Mouse (Mus musculus): ENCODE data around the gene Ppp1r35. TPM values are rescaled to one million over a fixed set of nuclear protein-coding genes. Genes with fewer than 3 reads are reported as not detected.

Gene Ppp1r35
- polyA plus RNA-seq (2016; fragmentation: Nextera tagmentation; extraction: Ambion mirVana): 67.7 and 73.0 TPM in 2 replicates

GRCm38 (mm10) chr5:137778635-137779034 is at the start of gene Ppp1r35:
Gene Ppp1r35, plus strand, starts transcription at chr5:137778849.
- H3K9ac ChIP-seq (replicated peaks): peak within 1 kb of the TSS; percentile 90
- peak; percentile 95 for ATAC-seq (ENCODE audit: low FRiP score, low read depth)
- H3K4me1 ChIP-seq: peaks cover 32% of the 10 kb centered on the region
- peaks cover 37% of the 10 kb centered on the region for H3K36me3 ChIP-seq
- peak within 1 kb of the TSS; percentile 99 for H3K4me3 ChIP-seq
- H3K27ac ChIP-seq (replicated peaks): peak within 1 kb of the TSS; percentile 95
- peak within 1 kb of the TSS; percentile 99 for H3K4me2 ChIP-seq (replicated peaks)
- no peaks in the 10 kb centered on the region for H3K27me3 ChIP-seq
- WGBS: under 1% methylated on average over 31 of the region's 31 CpGs
- H3K9me3 ChIP-seq: no peaks in the 10 kb centered on the region

GRCm38 (mm10) chr5:137733638-137734288 is 44.9 kb upstream of the Ppp1r35 start:
- H3K4me1 ChIP-seq: peaks cover 62% of the 10 kb centered on the region
- H3K9ac ChIP-seq (replicated peaks): peak overlapping the region; percentile 47
- ATAC-seq (ENCODE audit: low FRiP score, low read depth): peak; percentile 74
- H3K4me3 ChIP-seq: peak overlapping the region; percentile 30
- H3K27ac ChIP-seq (replicated peaks): peak overlapping the region; percentile 98
- H3K9me3 ChIP-seq: no peaks in the 10 kb centered on the region
- H3K4me2 ChIP-seq (replicated peaks): peak overlapping the region; percentile 50
- H3K27me3 ChIP-seq: no peaks in the 10 kb centered on the region
- H3K36me3 ChIP-seq: peaks cover 75% of the 10 kb centered on the region
- 42% methylated on average over 12 of the region's 12 CpGs for WGBS

- Histone ChIP-seq H3K9ac (replicated peaks) (peak overlapping the region; percentile 59), H3K4me1 (peaks cover 69% of the 10 kb centered on the region), H3K9me3 (no peaks in the 10 kb centered on the region), H3K27me3 (no peaks in the 10 kb centered on the region), H3K27ac (replicated peaks) (peak overlapping the region; percentile 98), H3K4me2 (replicated peaks) (peak overlapping the region; percentile 50), H3K4me3 (peak overlapping the region; percentile 30), H3K36me3 (peaks cover 69% of the 10 kb centered on the region)
- ATAC-seq (ENCODE audit: low FRiP score, low read depth): peak; percentile 96
- 51% methylated on average over 6 of the region's 6 CpGs for WGBS
Measured at GRCm38 (mm10) chr5:137734289-137735061, 44.2 kb upstream of the Ppp1r35 start.

GRCm38 (mm10) chr5:137737400-137737940 is 41.2 kb upstream of the Ppp1r35 start:
- Histone ChIP-seq H3K9ac (replicated peaks) (peak overlapping the region; percentile 86), H3K36me3 (peaks cover 43% of the 10 kb centered on the region), H3K4me1 (peaks cover 72% of the 10 kb centered on the region), H3K27ac (replicated peaks) (peak overlapping the region; percentile 75), H3K4me3 (no peak overlapping the region; the same call in 1 of the 2 replicates), H3K4me2 (replicated peaks) (peak overlapping the region; percentile 88; the same call in 1 of the 2 replicates), H3K27me3 (no peaks in the 10 kb centered on the region), H3K9me3 (no peaks in the 10 kb centered on the region)
- WGBS: 82% methylated on average over 6 of the region's 6 CpGs
- ATAC-seq (ENCODE audit: low FRiP score, low read depth): no peak

GRCm38 (mm10) chr5:137738516-137738915 is 40.1 kb upstream of the Ppp1r35 start:
- 39% methylated on average over 5 of the region's 5 CpGs for WGBS
- Histone ChIP-seq H3K9me3 (no peaks in the 10 kb centered on the region), H3K4me3 (peak overlapping the region; percentile 83; the same call in 1 of the 2 replicates), H3K27ac (replicated peaks) (peak overlapping the region; percentile 75), H3K36me3 (peaks cover 34% of the 10 kb centered on the region), H3K4me2 (replicated peaks) (peak overlapping the region; percentile 88), H3K4me1 (peaks cover 64% of the 10 kb centered on the region), H3K9ac (replicated peaks) (peak overlapping the region; percentile 86), H3K27me3 (no peaks in the 10 kb centered on the region)
- no peak for ATAC-seq (ENCODE audit: low FRiP score, low read depth)

GRCm38 (mm10) chr5:137739471-137739870 is 39.2 kb upstream of the Ppp1r35 start:
- Histone ChIP-seq H3K9ac (replicated peaks) (peak overlapping the region; percentile 86), H3K4me3 (peak overlapping the region; percentile 83), H3K4me2 (replicated peaks) (peak overlapping the region; percentile 88), H3K4me1 (peaks cover 55% of the 10 kb centered on the region), H3K9me3 (no peaks in the 10 kb centered on the region), H3K27ac (replicated peaks) (peak overlapping the region; percentile 75), H3K36me3 (peaks cover 33% of the 10 kb centered on the region), H3K27me3 (no peaks in the 10 kb centered on the region)
- ATAC-seq (ENCODE audit: low FRiP score, low read depth): no peak
- WGBS: 23% methylated on average over 9 of the region's 9 CpGs

GRCm38 (mm10) chr5:137740506-137740905 is 38.1 kb upstream of the Ppp1r35 start:
- Histone ChIP-seq H3K4me2 (replicated peaks) (peak overlapping the region; percentile 88), H3K27ac (replicated peaks) (peak overlapping the region; percentile 75), H3K9me3 (no peaks in the 10 kb centered on the region), H3K27me3 (no peaks in the 10 kb centered on the region), H3K36me3 (peaks cover 26% of the 10 kb centered on the region), H3K4me1 (peaks cover 52% of the 10 kb centered on the region), H3K9ac (replicated peaks) (peak overlapping the region; percentile 86), H3K4me3 (peak overlapping the region; percentile 83)
- peak; percentile 32 for ATAC-seq (ENCODE audit: low FRiP score, low read depth)
- 4% methylated on average over 11 of the region's 11 CpGs for WGBS

- Histone ChIP-seq H3K4me1 (peaks cover 47% of the 10 kb centered on the region), H3K27ac (replicated peaks) (peak within 1 kb of the TSS; percentile 75), H3K9ac (replicated peaks) (peak within 1 kb of the TSS; percentile 86), H3K9me3 (no peaks in the 10 kb centered on the region), H3K36me3 (peaks cover 18% of the 10 kb centered on the region), H3K4me3 (peak within 1 kb of the TSS; percentile 83), H3K27me3 (no peaks in the 10 kb centered on the region), H3K4me2 (replicated peaks) (peak within 1 kb of the TSS; percentile 88)
- peak; percentile 77 for ATAC-seq (ENCODE audit: low FRiP score, low read depth)
- under 1% methylated on average over 58 of the region's 71 CpGs for WGBS
Measured at GRCm38 (mm10) chr5:137741023-137741931, 37.4 kb upstream of the Ppp1r35 start, which contains the start of gene Nyap1. Gene Nyap1, minus strand, starts transcription at chr5:137741607.

GRCm38 (mm10) chr5:137742048-137742447 is 36.6 kb upstream of the Ppp1r35 start:
- ATAC-seq (ENCODE audit: low FRiP score, low read depth): no peak

GRCm38 (mm10) chr5:137742836-137743235 is 35.8 kb upstream of the Ppp1r35 start:
- ATAC-seq (ENCODE audit: low FRiP score, low read depth): no peak
- Histone ChIP-seq H3K4me2 (replicated peaks) (no peak overlapping the region), H3K9me3 (no peaks in the 10 kb centered on the region), H3K27me3 (no peaks in the 10 kb centered on the region), H3K27ac (replicated peaks) (no peak overlapping the region), H3K4me3 (no peak overlapping the region), H3K4me1 (peaks cover 59% of the 10 kb centered on the region), H3K36me3 (peaks cover 5% of the 10 kb centered on the region; the same call in 1 of the 2 replicates), H3K9ac (replicated peaks) (no peak overlapping the region)
- 89% methylated on average over 6 of the region's 6 CpGs for WGBS

More at GRCm38 (mm10) chr5:137742048-137742447, 36.6 kb upstream of the Ppp1r35 start:
- Histone ChIP-seq H3K36me3 (peaks cover 11% of the 10 kb centered on the region; the same call in 1 of the 2 replicates), H3K9ac (replicated peaks) (no peak overlapping the region), H3K4me3 (peak overlapping the region; percentile 83; the same call in 1 of the 2 replicates), H3K4me2 (replicated peaks) (peak overlapping the region; percentile 88), H3K27ac (replicated peaks) (no peak overlapping the region), H3K9me3 (no peaks in the 10 kb centered on the region), H3K27me3 (no peaks in the 10 kb centered on the region), H3K4me1 (peaks cover 55% of the 10 kb centered on the region)
- 69% methylated on average over 10 of the region's 10 CpGs for WGBS

GRCm38 (mm10) chr5:137744197-137744596 is 34.5 kb upstream of the Ppp1r35 start:
- Histone ChIP-seq H3K4me3 (no peak overlapping the region), H3K9ac (replicated peaks) (no peak overlapping the region), H3K27me3 (no peaks in the 10 kb centered on the region), H3K36me3 (no peaks in the 10 kb centered on the region), H3K9me3 (no peaks in the 10 kb centered on the region), H3K4me2 (replicated peaks) (no peak overlapping the region), H3K27ac (replicated peaks) (no peak overlapping the region), H3K4me1 (peaks cover 59% of the 10 kb centered on the region)
- 94% methylated on average over 7 of the region's 7 CpGs for WGBS
- no peak for ATAC-seq (ENCODE audit: low FRiP score, low read depth)

All from midbrain, embryonic 12.5 days (tissue).